Mouse (Mus musculus): ENCODE data around the gene H2-Eb2.

The H2-Eb2 gene

DNA sequence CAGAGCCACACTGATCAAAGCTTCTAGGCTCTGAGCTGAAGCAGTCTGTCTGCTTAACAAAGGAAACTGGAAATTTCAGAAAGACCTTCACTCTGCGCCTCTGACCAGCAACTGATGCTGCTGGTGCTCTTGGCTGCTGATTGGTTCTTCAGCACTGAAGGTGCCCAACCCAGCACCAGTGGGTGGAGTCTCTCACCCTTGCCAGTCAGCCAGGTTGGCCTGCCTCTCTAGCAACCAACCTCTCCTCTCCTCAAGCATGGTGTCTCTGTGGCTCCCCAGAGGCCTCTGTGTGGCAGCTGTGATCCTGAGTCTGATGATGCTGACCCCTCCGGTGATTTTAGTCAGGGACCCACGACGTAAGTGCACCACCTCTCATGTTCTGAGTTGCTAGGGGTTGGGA lies at the start of gene H2-Eb2:
Gene H2-Eb2 (plus strand): TSS at position 230 of the 400 bp plus-strand sequence.
- no peak for DNase-seq

DNA sequence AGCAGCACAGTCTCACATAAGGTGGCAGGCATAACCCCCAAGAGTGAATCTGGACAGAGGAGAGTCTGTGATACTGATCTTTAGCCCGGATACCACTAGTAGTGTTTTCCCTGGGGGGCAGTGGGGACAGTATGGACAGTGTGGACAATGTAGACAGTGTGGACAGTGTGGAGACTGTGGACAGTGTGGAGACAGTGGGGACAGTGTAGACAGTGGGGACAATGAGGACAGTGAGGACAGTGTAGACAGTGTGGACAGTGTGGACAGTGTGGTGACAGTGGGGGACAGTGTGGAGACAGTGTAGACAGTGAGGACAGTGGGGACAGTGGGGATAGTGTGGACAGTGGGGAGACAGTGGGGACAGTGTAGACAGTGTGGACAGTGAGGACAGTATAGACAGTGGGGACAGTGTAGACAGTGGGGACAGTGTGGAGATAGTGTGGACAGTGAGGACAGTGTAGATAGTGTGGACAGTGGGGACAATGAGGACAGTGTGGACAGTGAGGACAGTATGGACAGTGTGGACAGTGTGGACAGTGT lies 44.9 kb upstream of the H2-Eb2 start:
- no peak for DNase-seq

DNA sequence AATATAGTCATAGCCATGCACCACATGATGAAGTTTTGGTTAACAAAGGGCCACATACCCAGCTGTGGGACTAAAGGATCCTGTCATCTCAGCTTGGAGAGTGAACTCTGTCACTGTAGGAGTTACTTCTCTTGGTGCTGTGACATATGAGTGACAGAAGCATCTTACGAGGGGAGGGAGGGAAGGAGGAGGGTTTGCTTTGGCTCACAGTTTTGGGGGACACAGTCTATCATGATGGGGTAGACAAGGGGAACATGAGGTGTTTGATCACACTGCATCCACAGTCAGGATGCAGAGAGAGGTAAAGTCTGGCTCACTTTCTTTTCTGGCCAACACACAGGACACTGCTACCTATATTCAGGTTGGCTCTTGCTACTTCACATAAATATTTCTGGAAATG lies 43.6 kb upstream of the H2-Eb2 start:
- DNase-seq, result no peak

DNA sequence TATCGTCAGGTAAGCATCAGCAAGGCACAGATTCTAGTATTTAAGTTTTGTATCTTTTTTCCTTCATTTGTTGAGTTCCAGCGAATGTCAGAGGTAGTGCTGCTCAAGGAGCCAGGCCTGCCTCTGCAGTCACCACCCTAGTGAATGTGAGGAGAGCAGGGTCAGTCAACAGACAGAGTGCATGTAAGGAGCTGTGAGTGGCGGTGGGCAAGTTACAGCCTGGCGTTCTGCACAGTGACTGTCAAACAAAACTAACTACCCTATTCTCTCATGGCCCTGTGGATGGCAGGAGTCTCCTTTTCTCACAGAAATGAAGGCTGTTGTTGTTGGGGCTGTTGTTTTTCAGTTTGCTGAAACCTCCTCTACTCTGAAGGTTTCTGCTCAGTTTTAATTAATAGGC lies 40.1 kb upstream of the H2-Eb2 start:
- DNase-seq, result no peak

DNA sequence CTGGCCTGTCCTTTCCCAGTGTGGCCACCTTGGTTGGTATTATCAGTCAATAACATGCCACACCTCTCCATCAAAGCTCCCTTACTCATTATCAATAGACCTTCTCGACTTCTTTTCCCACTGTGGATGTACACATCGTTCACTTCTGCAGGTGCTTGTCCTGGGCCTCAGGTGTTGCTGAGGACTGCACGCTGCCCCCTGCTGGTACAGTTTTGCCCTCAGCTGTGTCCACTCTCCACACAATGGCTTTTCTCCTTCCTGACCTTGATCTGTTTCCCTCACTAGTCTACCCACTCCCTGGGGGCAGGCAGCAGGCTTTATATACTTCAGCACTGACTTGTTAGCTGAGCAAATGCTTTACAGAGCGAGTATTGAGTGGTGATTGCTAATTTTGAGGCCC lies 39.6 kb upstream of the H2-Eb2 start:
- DNase-seq, result no peak

DNA sequence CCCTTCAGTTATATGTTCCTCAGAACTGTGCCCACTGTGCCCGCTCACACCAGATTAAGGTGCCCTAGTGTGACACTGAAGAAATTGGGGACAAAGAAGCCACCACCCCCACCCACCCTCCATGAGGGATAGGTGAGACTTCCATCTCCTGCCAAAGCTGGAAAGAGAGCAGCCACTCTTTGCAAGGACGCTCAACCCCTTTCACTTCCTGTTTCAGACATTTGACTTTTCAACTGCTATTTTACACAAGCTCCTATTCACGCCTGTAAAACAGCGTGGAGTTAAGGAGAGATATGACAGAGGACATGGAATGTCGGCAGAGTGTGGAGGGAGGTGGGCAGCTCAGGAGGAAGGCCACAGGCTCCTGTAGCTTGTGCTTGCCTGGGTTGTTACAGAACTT lies 39.0 kb upstream of the H2-Eb2 start:
- no peak for DNase-seq

DNA sequence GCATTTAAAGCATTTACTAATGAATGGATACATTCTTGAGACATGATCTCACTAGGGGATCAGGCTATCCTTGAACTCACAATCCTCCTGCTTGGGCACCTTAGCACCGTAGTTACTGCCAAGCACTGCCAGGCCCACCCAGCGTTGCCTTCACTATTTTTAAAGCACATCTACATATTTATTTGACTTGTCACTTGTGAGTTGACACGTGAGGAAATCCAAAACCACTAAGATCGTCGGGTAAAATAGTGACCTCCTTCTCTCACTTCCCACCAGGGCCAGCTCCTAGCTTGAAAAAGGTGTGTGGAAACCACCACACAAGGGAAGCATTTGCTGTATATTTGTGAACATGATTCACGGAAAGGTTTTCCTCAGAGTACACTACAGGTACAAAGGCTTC lies 38.5 kb upstream of the H2-Eb2 start:
- DNase-seq, result no peak

DNA sequence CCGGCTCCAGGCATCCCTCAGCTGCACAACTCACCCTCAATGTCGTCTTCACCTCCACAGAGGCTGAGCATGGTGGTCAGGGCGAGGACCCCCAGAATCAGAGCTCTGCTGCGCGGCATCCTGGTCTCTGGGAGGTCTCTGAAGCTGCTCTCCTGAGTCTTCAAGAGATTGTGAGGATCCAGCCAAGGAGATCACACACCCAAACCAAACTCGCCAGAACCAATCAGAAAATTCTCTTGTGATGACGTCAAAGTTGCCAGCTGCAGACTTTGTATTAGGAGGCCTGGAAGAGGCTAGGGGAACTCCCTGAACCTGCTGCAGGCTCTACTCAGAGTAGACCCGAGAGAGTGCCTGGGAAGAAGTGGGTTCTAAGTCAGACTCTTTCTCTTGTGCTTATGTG lies 37.8 kb upstream of the H2-Eb2 start, which contains the start of gene H2-Aa:
Gene H2-Aa (minus strand): TSS at position 176 of the 400 bp plus-strand sequence.
- peak; percentile 48 for DNase-seq

DNA sequence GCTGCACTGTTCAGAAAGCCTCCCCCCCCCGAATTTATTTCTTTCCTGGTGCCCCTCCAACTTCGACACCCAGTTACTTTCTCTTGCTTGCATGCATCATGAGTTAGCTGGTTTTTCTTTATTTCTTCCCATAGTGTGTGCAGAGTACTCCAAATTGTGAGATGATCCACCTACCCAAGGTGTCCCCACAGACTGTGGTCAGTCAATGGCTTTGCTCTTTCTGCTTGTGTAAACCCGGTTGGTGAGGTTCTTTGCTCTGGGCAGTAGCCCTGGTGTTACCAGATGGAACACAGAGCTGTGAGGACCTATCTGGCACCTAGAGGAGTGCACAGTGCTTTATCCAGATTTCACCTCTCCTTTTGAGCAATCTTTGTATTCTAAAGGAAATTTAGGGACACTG lies 37.3 kb upstream of the H2-Eb2 start:
- DNase-seq, result no peak

DNA sequence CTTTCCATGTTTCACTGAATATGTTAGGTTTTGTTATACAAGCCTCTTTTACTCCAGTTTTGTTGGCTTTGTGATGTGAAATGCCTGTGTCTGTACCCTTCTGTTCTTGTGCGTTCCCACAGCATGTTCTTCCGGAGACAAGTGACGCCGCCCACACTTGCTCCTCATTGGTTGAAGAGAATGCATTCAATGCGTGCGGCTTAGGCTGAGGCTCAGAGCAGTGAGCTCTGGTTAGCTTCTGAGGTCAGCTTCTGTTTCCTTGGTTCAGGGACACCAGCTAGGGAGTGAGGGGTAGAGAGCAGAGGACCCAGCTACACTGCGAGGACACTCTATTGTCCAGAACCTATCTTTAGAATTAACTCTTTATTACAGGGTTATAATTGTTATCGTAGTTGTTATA lies 33.9 kb upstream of the H2-Eb2 start:
- DNase-seq, result peak; percentile 24

DNA sequence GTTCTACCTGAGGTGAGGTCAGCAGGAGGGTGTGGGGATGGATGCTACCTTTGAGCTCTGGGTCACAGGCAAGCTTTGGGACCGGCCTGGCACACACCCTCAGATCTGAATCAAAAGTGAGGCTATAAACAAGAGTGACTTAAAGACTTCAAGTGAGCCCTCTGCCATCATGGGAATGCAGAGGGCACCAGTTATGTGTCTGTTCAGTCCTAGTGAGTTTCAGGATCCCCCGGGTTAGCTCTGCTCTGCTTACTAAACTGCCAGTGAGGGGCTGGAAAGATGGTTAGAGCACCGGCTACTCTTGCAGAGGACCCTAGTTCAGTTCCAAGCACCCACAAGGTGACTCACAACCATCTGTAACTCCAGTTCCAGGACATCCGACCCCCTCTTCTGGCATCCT lies 32.9 kb upstream of the H2-Eb2 start:
- no peak for DNase-seq

DNA sequence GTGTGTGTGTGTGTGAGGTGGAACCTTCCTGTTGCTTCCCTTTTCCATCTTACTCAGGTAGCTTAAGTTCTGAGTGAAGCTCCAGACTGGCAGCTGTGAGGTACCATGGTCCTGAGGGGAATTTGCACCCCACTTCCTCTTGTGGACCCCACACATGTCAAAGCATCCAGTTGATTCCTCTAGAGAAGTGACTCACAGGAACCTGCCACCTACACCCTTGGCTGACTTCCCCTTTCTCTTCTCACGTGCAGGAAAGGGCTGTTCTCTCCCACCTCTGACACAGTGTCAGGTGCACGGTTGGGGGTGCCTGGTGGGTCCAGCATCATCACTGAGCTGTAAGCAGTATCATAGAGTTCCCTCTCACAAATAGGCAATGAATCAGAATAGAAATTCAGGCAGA lies 31.9 kb upstream of the H2-Eb2 start:
- DNase-seq, result no peak

DNA sequence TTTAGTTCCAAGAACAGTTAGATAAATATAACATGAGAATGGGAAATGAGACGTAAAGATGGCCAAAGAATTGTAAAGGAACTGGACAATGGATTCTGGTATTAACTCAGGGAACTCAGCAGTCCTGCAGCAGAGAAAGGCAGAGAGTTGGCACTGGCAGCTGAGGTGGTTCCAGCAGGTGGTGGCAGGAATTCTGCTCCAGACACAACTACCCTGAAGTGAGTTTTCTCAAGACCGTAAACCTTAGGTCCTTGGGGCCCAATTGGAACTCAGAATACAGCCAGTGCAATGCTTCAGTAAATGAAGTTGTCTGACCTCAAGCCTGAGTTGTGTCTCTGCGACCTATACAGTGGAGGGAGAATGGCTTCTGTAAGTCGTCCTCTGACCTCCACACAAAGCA lies 31.2 kb upstream of the H2-Eb2 start:
- DNase-seq, result no peak

DNA sequence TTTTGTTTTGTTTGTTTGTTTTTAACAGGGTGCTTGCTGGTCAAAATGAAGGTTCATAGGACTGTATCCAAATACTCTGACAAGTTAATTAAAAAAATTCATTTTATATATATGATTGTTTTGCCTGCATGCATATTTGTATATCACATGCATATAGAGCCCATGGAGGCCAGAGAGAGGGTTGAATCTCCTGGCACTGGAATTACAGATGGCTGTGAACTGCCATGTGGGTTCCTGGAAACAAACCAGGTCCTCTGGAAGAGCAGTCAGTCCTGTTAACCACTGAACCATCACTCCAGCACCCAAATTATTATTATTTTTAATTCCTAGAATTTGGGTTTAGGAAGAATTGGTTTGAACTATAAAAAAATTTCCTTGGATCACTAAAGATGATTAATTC lies 30.2 kb upstream of the H2-Eb2 start:
- DNase-seq, result no peak

DNA sequence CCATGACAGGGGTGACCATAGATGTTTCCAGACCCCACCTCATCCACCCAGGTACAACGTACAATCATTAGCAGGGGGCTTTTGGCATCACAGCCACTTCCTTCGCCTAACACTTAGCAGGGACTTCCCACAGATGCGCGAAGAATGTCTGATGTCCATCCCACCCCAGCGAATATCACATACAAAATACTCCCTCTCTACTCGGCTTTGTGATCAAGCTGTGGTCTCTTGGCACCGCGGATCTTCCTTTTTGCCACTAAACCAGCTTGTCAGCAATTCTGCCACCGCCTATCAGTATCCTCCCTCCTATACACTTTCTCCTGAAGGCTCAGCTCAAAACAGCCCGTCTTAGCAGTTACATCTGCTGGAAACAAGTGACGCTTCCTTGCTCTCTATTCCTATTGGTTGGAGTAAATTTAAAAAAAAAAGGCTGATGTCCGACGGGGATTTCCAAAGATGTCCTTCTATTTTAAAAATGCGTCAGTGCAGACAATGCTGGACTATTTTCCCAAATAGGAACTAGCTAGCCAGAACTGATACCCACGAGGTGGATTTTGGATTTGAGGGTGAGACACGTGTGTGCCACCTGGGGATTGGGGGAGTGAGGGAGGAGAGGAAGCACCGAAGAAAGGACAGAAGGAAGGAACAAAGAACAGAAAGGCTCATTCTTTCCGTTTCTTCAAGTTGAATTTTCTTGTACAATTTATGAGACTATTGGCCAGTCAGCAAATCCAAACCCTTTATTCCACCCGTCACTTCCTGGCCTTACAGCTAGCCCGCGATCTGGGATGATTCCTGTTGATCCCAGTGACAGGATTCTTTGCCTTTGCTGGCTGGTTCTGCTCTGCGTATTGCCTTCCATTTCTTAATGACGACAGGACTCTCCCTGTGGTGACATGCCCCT lies 29.3 kb upstream of the H2-Eb2 start:
- DNase-seq, result no peak

DNA sequence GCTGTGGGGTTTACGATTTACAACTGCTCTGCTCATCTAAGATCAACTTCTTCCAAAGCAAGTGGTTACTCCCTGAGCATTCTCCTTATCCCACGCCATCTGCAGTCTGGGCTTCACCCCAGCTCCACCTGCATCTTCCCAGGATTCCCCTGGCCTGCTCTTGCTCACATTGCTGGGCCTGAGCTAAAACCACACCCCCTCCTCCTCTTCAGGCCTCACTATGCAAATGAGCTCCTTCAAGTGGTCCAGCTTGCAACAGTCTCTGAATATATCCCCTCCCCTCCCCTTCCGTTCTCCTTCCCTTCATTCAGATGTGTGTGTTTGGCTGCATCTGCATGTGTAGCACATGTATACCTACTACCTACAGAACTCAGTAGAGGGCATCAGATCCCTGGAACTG lies 26.1 kb upstream of the H2-Eb2 start:
- DNase-seq, result no peak

DNA sequence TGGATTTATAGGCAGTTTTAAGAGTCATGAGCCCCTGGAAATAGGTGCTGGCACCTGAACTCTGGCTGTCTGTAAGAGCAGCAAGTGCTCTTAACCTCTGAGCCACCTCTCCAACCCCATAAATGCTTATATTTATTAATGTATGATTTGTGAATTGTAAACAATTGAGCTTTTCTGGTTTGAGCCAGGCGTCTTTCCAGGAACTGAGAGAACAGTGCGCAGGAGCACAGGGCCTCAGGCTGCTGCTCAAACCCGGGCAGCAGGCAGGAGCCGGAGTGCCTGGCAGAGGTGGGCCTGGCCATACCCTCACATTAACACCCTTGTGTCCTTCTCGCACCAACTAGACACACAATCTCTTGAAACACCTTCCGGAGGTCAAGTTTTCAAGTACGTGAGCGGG lies 25.4 kb upstream of the H2-Eb2 start:
- DNase-seq, result no peak

DNA sequence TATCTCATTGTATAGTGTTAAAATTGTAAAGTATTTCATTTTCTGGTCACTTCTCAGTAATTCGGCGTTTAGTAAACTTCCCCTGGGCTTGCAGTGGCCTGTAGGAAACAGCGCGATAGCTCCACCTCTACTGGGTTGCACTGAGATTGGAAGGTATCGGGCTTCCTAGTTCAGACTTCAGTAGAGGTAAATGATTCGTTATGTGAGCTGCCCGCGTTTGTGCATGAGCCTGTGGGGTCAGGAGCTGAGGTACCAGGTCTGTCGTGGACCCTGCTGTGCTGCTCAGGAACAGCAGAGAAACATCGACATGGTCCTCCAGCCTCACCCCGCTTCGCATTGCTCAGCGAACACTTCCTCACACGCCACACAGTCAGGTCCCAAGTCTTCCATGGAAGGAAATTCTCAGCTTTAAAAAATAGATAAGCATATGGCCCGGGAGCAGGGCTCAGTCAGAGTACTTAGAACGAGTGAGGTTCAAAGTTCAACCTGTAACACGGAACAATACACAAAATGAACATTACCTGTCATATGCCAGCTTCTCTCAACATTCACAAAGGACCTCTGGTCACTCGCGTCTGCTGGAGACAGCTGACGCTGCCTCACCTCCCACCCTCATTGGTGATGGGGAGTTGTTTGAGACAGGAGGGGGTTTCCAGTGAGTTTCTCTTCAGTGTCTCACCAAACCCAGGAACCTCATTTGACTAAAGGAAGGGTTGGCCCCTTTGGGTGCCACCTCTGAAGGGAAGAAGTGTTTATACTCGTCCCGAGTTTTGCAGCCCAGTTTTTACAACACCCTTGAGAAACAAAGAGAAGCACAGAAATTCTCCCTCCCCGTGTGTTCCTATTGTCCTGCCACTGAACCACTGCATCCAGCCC lies 24.5 kb upstream of the H2-Eb2 start:
- DNase-seq, result no peak

DNA sequence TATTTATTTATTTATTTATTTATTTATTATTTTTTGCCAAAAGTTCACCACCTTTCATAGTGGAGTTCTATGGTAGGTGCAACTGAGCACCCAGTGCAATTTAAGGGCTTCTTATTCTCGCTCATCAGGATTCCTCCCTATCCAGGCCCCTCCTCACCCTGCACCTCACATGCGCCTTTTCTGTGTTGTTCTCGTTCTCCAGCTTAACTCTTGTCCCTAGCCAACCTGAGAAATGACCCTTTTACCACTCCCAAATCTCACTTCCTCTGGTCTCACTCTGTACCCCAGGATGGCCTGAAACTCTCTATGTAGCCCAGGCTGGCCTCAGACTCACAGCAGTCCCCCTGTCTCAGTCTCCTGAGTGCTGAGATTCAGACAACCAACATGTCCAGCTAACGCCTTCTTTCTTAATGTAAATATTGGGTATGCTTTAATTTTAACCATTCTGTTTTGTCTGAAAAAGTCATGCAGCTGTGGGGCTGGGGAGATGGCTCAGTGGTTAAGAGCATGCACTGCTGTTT lies 23.7 kb upstream of the H2-Eb2 start:
- DNase-seq, result no peak

DNA sequence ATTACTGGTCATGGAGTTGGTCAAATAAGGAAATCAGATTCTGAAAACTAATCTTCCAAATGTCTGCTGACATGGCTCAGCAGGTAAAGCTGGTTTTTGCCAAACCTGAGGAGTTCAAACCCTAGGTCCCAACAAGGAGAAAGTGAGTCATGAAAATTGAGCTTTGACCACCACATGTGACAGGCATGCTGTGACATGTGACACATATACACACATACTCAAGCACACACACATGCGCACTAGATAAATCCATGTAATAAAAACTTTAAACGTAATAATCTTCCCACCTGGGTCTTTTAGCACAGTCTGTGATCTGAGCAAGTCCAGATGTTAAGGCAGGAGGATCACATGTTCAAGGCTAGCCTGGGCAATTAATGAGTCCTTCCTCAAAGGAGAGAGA lies 21.7 kb upstream of the H2-Eb2 start:
- no peak for DNase-seq

DNA sequence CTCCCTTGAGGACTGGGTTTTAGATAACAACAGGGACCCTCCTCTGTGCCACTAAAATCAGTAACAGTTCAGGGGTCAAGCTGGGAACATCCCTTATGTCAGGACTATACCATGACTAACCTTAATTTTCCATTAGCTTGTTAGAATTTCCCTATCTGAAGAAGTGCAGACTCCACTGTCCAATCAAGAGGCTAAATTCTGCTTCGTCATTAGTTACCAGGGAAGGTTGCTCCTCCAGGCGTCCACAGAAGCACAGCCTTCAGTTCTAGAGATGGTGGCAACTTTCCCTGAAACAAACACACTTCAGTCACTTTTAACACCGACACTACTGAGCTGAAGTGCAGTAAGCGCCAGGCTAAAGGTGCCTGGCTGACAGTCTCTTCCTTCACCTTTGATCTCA lies 20.7 kb upstream of the H2-Eb2 start:
- peak; percentile 32 for DNase-seq

DNA sequence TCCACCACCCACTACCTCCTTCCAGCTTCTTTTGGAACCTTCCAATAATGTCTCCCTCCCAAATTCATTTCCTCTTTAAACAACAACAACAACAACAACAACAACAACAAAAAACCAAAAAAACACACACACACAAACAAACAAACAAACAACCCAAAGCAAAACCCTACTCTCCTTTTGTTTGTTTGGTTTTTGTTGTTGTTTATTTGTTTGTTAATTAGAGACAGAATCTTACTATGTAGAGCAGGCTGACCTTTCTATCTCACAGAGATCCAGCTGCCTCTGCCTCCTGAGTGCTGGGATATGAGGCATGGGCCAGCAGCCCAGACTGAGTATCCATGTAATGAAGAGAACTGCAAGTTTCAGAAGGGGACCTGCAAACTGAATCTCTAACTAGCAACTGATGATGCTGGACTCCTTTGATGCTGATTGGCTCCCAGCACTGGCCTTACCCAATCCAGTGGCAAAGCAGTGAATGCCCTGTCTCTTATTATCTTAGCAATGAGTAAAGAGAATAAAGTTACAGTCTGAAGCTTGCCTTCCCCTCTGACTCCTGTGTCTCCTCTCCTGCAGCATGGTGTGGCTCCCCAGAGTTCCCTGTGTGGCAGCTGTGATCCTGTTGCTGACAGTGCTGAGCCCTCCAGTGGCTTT lies 20.0 kb upstream of the H2-Eb2 start, which contains the start of gene H2-Eb1:
Gene H2-Eb1 (plus strand): TSS at position 488 of the 651 bp plus-strand sequence.
- peak; percentile 52 for DNase-seq

DNA sequence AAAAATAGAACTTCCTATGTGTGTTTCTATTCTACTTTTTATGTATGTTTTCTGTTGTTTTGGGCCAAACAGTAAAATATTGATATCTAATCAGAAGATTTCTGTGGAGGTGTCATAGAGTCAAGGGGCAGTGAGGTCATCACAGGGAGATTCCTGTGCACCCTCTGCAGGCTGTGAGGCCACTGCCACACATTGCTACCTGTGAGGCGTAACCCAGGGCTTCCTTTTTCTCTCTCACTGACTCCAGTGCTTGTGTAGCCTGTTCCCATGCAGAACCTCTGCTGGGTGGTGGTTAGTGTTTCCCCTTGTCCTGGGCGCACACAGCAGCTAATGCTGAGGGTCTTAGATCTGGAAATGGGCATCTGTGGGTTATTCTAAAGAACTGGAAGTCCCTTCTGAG lies 19.1 kb upstream of the H2-Eb2 start:
- DNase-seq, result no peak

Data from cerebellum, adult 8-10 months (tissue).